Mouse (Mus musculus): Measurements from ENCODE around the gene Olfr1278. TPM values are rescaled to one million over a fixed set of nuclear protein-coding genes. Genes with fewer than 3 reads are reported as not detected.
"Not testable (repeated sequence)": the region's sequence is repeated elsewhere in the genome, so short reads cannot be mapped to it uniquely, and the experiment has no call there.

Gene Olfr1278
- not detected for total RNA-seq (2021)
- long read RNA-seq, experiment 1, result 0 reads
- long read RNA-seq, experiment 2, result 0 reads

- no peak for TF ChIP-seq CTCF (conservative IDR thresholded peaks at IDR 0.05)
- no peak within 1 kb of the TSS for H3K4me3 ChIP-seq
- no peak for DNase-seq (ENCODE audit: low spot score in 2 of 2)
Observed at GRCm38 (mm10) chr2:111289836-111290235, at the start of gene Olfr1278. TSS of gene Olfr1278 (plus strand) at chr2:111290136.

GRCm38 (mm10) chr2:111254216-111254615, 35.7 kb upstream of the Olfr1278 start, which contains the start of gene Olfr1276:
TSS of gene Olfr1276 (plus strand) at chr2:111254516.
- Histone ChIP-seq H3K4me3 (no peak within 1 kb of the TSS), H3K27ac (no peak within 1 kb of the TSS)
- TF ChIP-seq CTCF (conservative IDR thresholded peaks at IDR 0.05), result no peak
- no peak for DNase-seq (ENCODE audit: low spot score in 2 of 2)

More at GRCm38 (mm10) chr2:111289836-111290235, at the start of gene Olfr1278:
- no peak within 1 kb of the TSS for H3K27ac ChIP-seq

- H3K4me3 ChIP-seq, result no peak within 1 kb of the TSS
- DNase-seq (ENCODE audit: low spot score in 2 of 2), result no peak
- TF ChIP-seq CTCF (conservative IDR thresholded peaks at IDR 0.05), result no peak
- no peak within 1 kb of the TSS for H3K27ac ChIP-seq
Observed at GRCm38 (mm10) chr2:111274006-111274405, 15.9 kb upstream of the Olfr1278 start, which contains the start of gene Olfr1277. TSS of gene Olfr1277 (minus strand) at chr2:111274106.

- no peak for TF ChIP-seq CTCF (conservative IDR thresholded peaks at IDR 0.05)
- DNase-seq (ENCODE audit: low spot score in 2 of 2), result no peak
Observed at GRCm38 (mm10) chr2:111298541-111298940, 8.6 kb downstream of the Olfr1278 start.

GRCm38 (mm10) chr2:111300374-111300773, 10.4 kb downstream of the Olfr1278 start, which contains the start of gene Olfr1279:
TSS of gene Olfr1279 (plus strand) at chr2:111300635.
- no peak for DNase-seq (ENCODE audit: low spot score in 2 of 2)

More at GRCm38 (mm10) chr2:111298541-111298940, 8.6 kb downstream of the Olfr1278 start:
- Histone ChIP-seq H3K4me3 (no peak overlapping the region), H3K27ac (no peak overlapping the region)

GRCm38 (mm10) chr2:111313717-111314116, 23.8 kb downstream of the Olfr1278 start, which contains the start of gene Olfr1280:
TSS of gene Olfr1280 (plus strand) at chr2:111314017.
- TF ChIP-seq CTCF (conservative IDR thresholded peaks at IDR 0.05), result no peak
- H3K4me3 ChIP-seq, result no peak within 1 kb of the TSS
- no peak for DNase-seq (ENCODE audit: low spot score in 2 of 2)
- H3K27ac ChIP-seq, result no peak within 1 kb of the TSS

More at GRCm38 (mm10) chr2:111300374-111300773, 10.4 kb downstream of the Olfr1278 start, which contains the start of gene Olfr1279:
- Histone ChIP-seq H3K27ac (no peak within 1 kb of the TSS), H3K4me3 (no peak within 1 kb of the TSS)
- no peak for TF ChIP-seq CTCF (conservative IDR thresholded peaks at IDR 0.05)

- no peak for TF ChIP-seq CTCF (conservative IDR thresholded peaks at IDR 0.05)
- H3K4me3 ChIP-seq, result no peak within 1 kb of the TSS
- no peak for DNase-seq (ENCODE audit: low spot score in 2 of 2)
- H3K27ac ChIP-seq, result no peak within 1 kb of the TSS
Observed at GRCm38 (mm10) chr2:111326220-111326619, 36.3 kb downstream of the Olfr1278 start, which contains the start of gene Olfr1281. TSS of gene Olfr1281 (plus strand) at chr2:111326520.

- not testable (repeated sequence) for H3K27ac ChIP-seq; H3K4me3 ChIP-seq; DNase-seq (ENCODE audit: low spot score in 2 of 2)
Observed at GRCm38 (mm10) chr2:111333721-111334120, 43.8 kb downstream of the Olfr1278 start.

GRCm38 (mm10) chr2:111335976-111336375, 46.0 kb downstream of the Olfr1278 start, which contains the start of gene Olfr1282:
TSS of gene Olfr1282 (minus strand) at chr2:111336076.
- H3K27ac ChIP-seq, result no peak within 1 kb of the TSS
- no peak within 1 kb of the TSS for H3K4me3 ChIP-seq
- no peak for DNase-seq (ENCODE audit: low spot score in 2 of 2)
- no peak for TF ChIP-seq CTCF (conservative IDR thresholded peaks at IDR 0.05)

Other genes starting within 250 kb of the Olfr1278 start
- gene Gm13941, start 184.2 kb upstream of the Olfr1278 start, total RNA-seq (2021), result not detected
- gene Gm15130, start 137.2 kb upstream of the Olfr1278 start, total RNA-seq (2021), result not detected
- gene 4930430A15Rik, start 60.5 kb upstream of the Olfr1278 start, total RNA-seq (2021), result not detected
- gene Olfr1275, start 54.9 kb upstream of the Olfr1278 start, total RNA-seq (2021), result not detected
- gene Olfr1276, start 35.6 kb upstream of the Olfr1278 start, total RNA-seq (2021), result not detected
- not detected for gene Olfr1277, start 16.0 kb upstream of the Olfr1278 start, total RNA-seq (2021)
- not detected for gene Olfr1279, start 10.5 kb downstream of the Olfr1278 start, total RNA-seq (2021)
- not detected for gene Olfr1280, start 23.9 kb downstream of the Olfr1278 start, total RNA-seq (2021)
- gene Olfr1281, start 36.4 kb downstream of the Olfr1278 start, total RNA-seq (2021), result not detected
- not detected for gene Olfr1282, start 45.9 kb downstream of the Olfr1278 start, total RNA-seq (2021)
- gene Olfr1283, start 76.7 kb downstream of the Olfr1278 start, total RNA-seq (2021), result not detected
- gene Olfr1284, start 85.4 kb downstream of the Olfr1278 start, total RNA-seq (2021), result not detected
- not detected for gene Olfr1286, start 133.0 kb downstream of the Olfr1278 start, total RNA-seq (2021)
- gene Olfr1287, start 159.0 kb downstream of the Olfr1278 start, total RNA-seq (2021), result not detected
- not detected for gene Olfr1288, start 184.0 kb downstream of the Olfr1278 start, total RNA-seq (2021)
- gene Olfr1289, start 190.7 kb downstream of the Olfr1278 start, total RNA-seq (2021), result not detected
- not detected for gene Olfr1290, start 203.7 kb downstream of the Olfr1278 start, total RNA-seq (2021)
- not detected for gene Olfr1291-ps1, start 207.0 kb downstream of the Olfr1278 start, total RNA-seq (2021)
- not detected for gene Olfr1293-ps, start 235.1 kb downstream of the Olfr1278 start, total RNA-seq (2021)

All from layer of hippocampus, adult 2 months (tissue).